Mouse (Mus musculus) heart, embryonic 14.5 days (tissue): ENCODE results near the gene Ptprz1. TPM values are rescaled to one million over a fixed set of nuclear protein-coding genes. Genes with fewer than 3 reads are reported as not detected.
"Not testable (repeated sequence)": the region's sequence is repeated elsewhere in the genome, so short reads cannot be mapped to it uniquely, and the experiment has no call there.

ENCODE experiments used
- ATAC-seq: fragments of 200-750 bp; cut with Nextera tagmentation; 2 replicates; pipeline ENCODE4 v1.8.0; 2017; ENCODE audit warnings: low read depth, moderate TSS enrichment; ENCODE audit not compliant: insufficient number of reproducible peaks, insufficient read depth, low FRiP score
- H3K27ac ChIP-seq, 2 experiments: fragments of 200-500 bp in 1 of 2; fragments of 300-500 bp in 1 of 2; sonication (generic) in 1 of 2; replicated peaks in 1 of 2; 2 replicates each; pipeline ENCODE4 v1.5.1; 2012 to 2014; ENCODE audit warnings: low read depth in 2 of 2, low read length in 2 of 2, control low read depth in 1 of 2, mild to moderate bottlenecking in 1 of 2, mixed read lengths in 1 of 2; ENCODE audit not compliant: control insufficient read depth in 1 of 2, insufficient read depth in 1 of 2
- H3K27me3 ChIP-seq: fragments of 300-500 bp; sonication (generic); 2 replicates; pipeline ENCODE4 v1.6.1; 2014; ENCODE audit warnings: mild to moderate bottlenecking, low read length, control low read depth; ENCODE audit not compliant: control insufficient read depth, insufficient read depth
- H3K36me3 ChIP-seq: fragments of 300-500 bp; sonication (generic); 2 replicates; pipeline ENCODE4 v1.6.1; 2014; ENCODE audit warnings: mild to moderate bottlenecking, control low read depth, low read length, mixed read lengths; ENCODE audit not compliant: control insufficient read depth, insufficient read depth
- H3K4me1 ChIP-seq, 2 experiments: fragments of 200-500 bp in 1 of 2; fragments of 300-500 bp in 1 of 2; sonication (generic) in 1 of 2; 2 replicates each; pipeline ENCODE4 v1.6.1; 2012 to 2014; ENCODE audit warnings: low read length in 2 of 2, control low read depth in 1 of 2, mixed read lengths in 1 of 2; ENCODE audit not compliant: control insufficient read depth in 2 of 2, insufficient read depth in 2 of 2
- H3K4me2 ChIP-seq: fragments of 300-500 bp; sonication (generic); 2 replicates; pipeline ENCODE4 v1.6.1; 2014; ENCODE audit warnings: mild to moderate bottlenecking, low read length
- H3K4me3 ChIP-seq, 2 experiments: fragments of 200-500 bp in 1 of 2; fragments of 300-500 bp in 1 of 2; sonication (generic) in 1 of 2; 2 replicates each; pipeline ENCODE4 v1.5.1; 2012 to 2014; ENCODE audit warnings: low read length in 2 of 2, mild to moderate bottlenecking in 2 of 2, control low read depth in 1 of 2, low read depth in 1 of 2, moderate library complexity in 1 of 2; ENCODE audit not compliant: control insufficient read depth in 1 of 2, insufficient read depth in 1 of 2
- H3K9ac ChIP-seq: fragments of 300-500 bp; sonication (generic); 2 replicates; pipeline ENCODE4 v1.6.1; 2014; ENCODE audit warnings: mild to moderate bottlenecking, low read length
- H3K9me3 ChIP-seq: fragments of 300-500 bp; sonication (generic); 2 replicates; pipeline ENCODE4 v1.6.1; 2016; ENCODE audit warnings: low read length, control low read depth; ENCODE audit not compliant: control insufficient read depth
- WGBS: fragments of 180-500 bp; shearing (Covaris S2); extraction: QIAGEN DNeasy Blood & Tissue Kit; methylation state at CpG from one replicate; pipeline ENCODE4 v1.1.7; 2014; 5-methylcytosine and 5-hydroxymethylcytosine counted together
- polyA plus RNA-seq: library from polyadenylated mRNA; unstranded; fragments of >200 nt; fragmentation: Nextera tagmentation; extraction: Ambion mirVana; gene quantifications from 2 replicates; pipeline ENCODE4 v1.2.1, GENCODE M21; 2014

Gene Ptprz1
- polyA plus RNA-seq, 1 experiment from 2014 or later: 1.8 TPM

DNA sequence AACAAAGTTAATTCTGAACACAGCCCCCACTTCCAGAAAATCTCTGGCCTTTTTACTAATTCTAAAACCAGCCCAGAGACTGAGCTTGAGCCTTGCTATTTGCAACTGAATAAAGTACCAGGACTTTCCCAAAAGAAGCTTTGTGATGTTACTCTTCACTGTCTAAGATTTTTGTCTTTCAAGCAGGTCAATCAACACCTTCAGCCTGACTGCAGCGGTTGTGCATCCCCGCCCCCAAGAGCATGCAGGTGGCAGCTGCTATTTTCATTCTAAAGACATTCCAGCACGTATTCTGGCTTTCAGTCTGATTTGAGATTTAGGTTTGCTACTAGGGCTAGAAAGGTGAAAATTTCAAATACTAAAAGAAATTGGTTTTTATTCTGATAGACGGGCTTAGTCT, 214.0 kb downstream of the Ptprz1 start:
- ATAC-seq, H3K4me1 ChIP-seq, H3K36me3 ChIP-seq, H3K4me2 ChIP-seq, H3K4me3 ChIP-seq, H3K27me3 ChIP-seq, H3K9ac ChIP-seq, H3K9me3 ChIP-seq: not testable (repeated sequence)
- 45% methylated on average over 4 of the region's 4 CpGs for WGBS
- 0 out of 4 replicates have a peak overlapping the region, but pooled peaks of 1 of the 2 experiments have one; percentile 6 for H3K27ac ChIP-seq

DNA sequence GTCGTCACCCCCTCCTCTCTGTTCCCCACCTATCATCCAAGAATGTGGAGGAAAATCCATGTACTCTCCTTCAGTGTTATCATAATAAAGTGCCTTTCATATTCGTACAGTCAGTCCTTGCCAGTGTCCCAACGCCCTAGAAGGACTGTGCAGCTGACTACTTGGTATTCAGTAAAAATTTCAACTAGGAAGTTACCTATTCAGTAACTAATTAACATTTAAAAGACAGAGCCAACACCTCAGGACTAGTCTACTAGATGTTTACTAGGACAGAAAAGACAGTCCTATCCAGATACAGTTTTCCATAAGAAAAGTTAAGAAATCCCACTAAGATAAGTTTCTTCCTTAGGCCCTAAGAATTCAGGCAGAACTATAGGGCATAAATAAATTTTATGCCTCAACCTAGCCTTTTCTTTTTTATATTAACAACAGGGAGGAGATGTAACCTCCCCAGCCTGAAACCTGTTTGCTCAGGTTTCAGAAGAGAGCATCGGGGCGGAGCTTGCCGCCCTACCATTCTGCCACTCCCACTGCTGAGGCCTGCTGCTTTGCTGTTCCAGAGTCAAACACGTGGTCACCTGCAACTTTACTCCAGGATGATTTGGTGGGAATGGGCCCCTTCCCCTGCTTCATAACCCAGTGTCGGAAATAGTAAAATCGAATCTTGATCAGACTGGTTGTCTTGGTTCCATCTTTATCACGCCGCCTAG, 215.2 kb downstream of the Ptprz1 start:
- H3K36me3 ChIP-seq, H3K9me3 ChIP-seq, ATAC-seq, H3K4me2 ChIP-seq, H3K9ac ChIP-seq, H3K27me3 ChIP-seq, H3K4me1 ChIP-seq, H3K4me3 ChIP-seq, H3K27ac ChIP-seq: not testable (repeated sequence)
- WGBS: 88% methylated on average over 11 of the region's 11 CpGs
